Mouse (Mus musculus): Measurements from ENCODE around the gene Sec61a1. TPM values are rescaled to one million over a fixed set of nuclear protein-coding genes. Genes with fewer than 3 reads are reported as not detected.

Gene Sec61a1
- polyA plus RNA-seq, 1 experiment from 2014 or later = 157 TPM

Other genes with a start within 250 kb of the Sec61a1 start
- gene Eefsec, start 72.4 kb downstream of the Sec61a1 start, polyA plus RNA-seq (2014; fragmentation: Nextera tagmentation; extraction: Ambion mirVana) = 28.0 and 33.5 TPM in 2 replicates
- 94.7 and 98.4 TPM in 2 replicates for gene Ruvbl1, start 53.5 kb downstream of the Sec61a1 start, polyA plus RNA-seq (2014; fragmentation: Nextera tagmentation; extraction: Ambion mirVana)
- gene Kbtbd12, start 119.0 kb upstream of the Sec61a1 start, polyA plus RNA-seq (2014; fragmentation: Nextera tagmentation; extraction: Ambion mirVana) = 0.33 and 0.78 TPM in 2 replicates
- gene Mgll, start 205.5 kb upstream of the Sec61a1 start, polyA plus RNA-seq (2014; fragmentation: Nextera tagmentation; extraction: Ambion mirVana) = 21.5 and 24.7 TPM in 2 replicates